Mouse (Mus musculus): ENCODE data around the gene Myo16. TPM values are rescaled to one million over a fixed set of nuclear protein-coding genes. Genes with fewer than 3 reads are reported as not detected.

Myo16 gene
- total RNA-seq, 2 experiments from 2014 or later = 21.0 to 22.7 TPM

GRCm38 (mm10) chr8:10629862-10630261 lies 476.2 kb downstream of the Myo16 start:
- DNase-seq = no peak

GRCm38 (mm10) chr8:10631006-10631405 lies 477.3 kb downstream of the Myo16 start:
- DNase-seq = no peak

GRCm38 (mm10) chr8:10632603-10633002 lies 478.9 kb downstream of the Myo16 start:
- no peak for DNase-seq

GRCm38 (mm10) chr8:10633360-10634140 lies 479.8 kb downstream of the Myo16 start:
- no peak for DNase-seq

- no peak for DNase-seq
These were observed 480.7 kb downstream of the Myo16 start for GRCm38 (mm10) chr8:10634421-10634820.

- no peak for DNase-seq
These were observed 485.2 kb downstream of the Myo16 start for GRCm38 (mm10) chr8:10638871-10639270.

- DNase-seq = no peak
These were observed 486.6 kb downstream of the Myo16 start for GRCm38 (mm10) chr8:10640176-10640810.

- DNase-seq = no peak
These were observed 487.1 kb downstream of the Myo16 start for GRCm38 (mm10) chr8:10640859-10641258.

GRCm38 (mm10) chr8:10641343-10641742 lies 487.6 kb downstream of the Myo16 start:
- no peak for DNase-seq

- no peak for DNase-seq
These were observed 489.5 kb downstream of the Myo16 start for GRCm38 (mm10) chr8:10643244-10643643.

GRCm38 (mm10) chr8:10644481-10644880 lies 490.8 kb downstream of the Myo16 start:
- DNase-seq = no peak

GRCm38 (mm10) chr8:10645740-10646139 lies 492.0 kb downstream of the Myo16 start:
- no peak for DNase-seq

- DNase-seq = no peak
These were observed 492.8 kb downstream of the Myo16 start for GRCm38 (mm10) chr8:10646485-10646884.

GRCm38 (mm10) chr8:10651546-10652315 lies 498.0 kb downstream of the Myo16 start:
- no peak for DNase-seq

GRCm38 (mm10) chr8:10653282-10653681 lies 499.6 kb downstream of the Myo16 start:
- DNase-seq = no peak

GRCm38 (mm10) chr8:10654922-10655518 lies 501.3 kb downstream of the Myo16 start:
- no peak for DNase-seq

- no peak for DNase-seq
These were observed 510.2 kb downstream of the Myo16 start for GRCm38 (mm10) chr8:10663770-10664470.

- no peak for DNase-seq
These were observed 511.3 kb downstream of the Myo16 start for GRCm38 (mm10) chr8:10664861-10665543.

- DNase-seq = no peak
These were observed 512.1 kb downstream of the Myo16 start for GRCm38 (mm10) chr8:10665821-10666283.

GRCm38 (mm10) chr8:10671862-10672548 lies 518.3 kb downstream of the Myo16 start:
- no peak for DNase-seq
